Mouse (Mus musculus) embryonic facial prominence, embryonic 13.5 days (tissue): ENCODE measurements around the gene Gm49630. TPM values are rescaled to one million over a fixed set of nuclear protein-coding genes. Genes with fewer than 3 reads are reported as not detected.

Experiments used
- polyA plus RNA-seq: library from polyadenylated mRNA; unstranded; fragments of >200 nt; fragmentation: Nextera tagmentation; extraction: Ambion mirVana; gene quantifications from 2 replicates; pipeline ENCODE4 v1.2.1, GENCODE M21; 2015

Gm49630 gene
- polyA plus RNA-seq, 1 experiment from 2014 or later: not detected

Other genes with a start within 250 kb of the Gm49630 start
- gene Rps6ka2, start 201.9 kb downstream of the Gm49630 start, polyA plus RNA-seq: 9.5 and 12.1 TPM in 2 replicates
- gene Tcp10a, start 47.3 kb downstream of the Gm49630 start, polyA plus RNA-seq: not detected in 2 replicates
- gene Ttll2, start 19.3 kb downstream of the Gm49630 start, polyA plus RNA-seq: not detected in 2 replicates
- gene Unc93a2, start 13.5 kb upstream of the Gm49630 start, polyA plus RNA-seq: not detected in 2 replicates